Mouse (Mus musculus): ENCODE measurements around the gene Terf2. TPM values are rescaled to one million over a fixed set of nuclear protein-coding genes. Genes with fewer than 3 reads are reported as not detected.
A peak's percentile ranks its signal among the peaks of the same experiment; 100 is the strongest.

The Terf2 gene
- polyA plus RNA-seq (2015; fragmentation: Nextera tagmentation; extraction: Ambion mirVana): 14.8 and 16.4 TPM in 2 replicates

- peaks cover 11% of the 10 kb centered on the region; the same call in 1 of the 2 replicates for H3K4me1 ChIP-seq (replicated peaks)
- peak within 1 kb of the TSS; percentile 59 for H3K4me3 ChIP-seq (replicated peaks)
- WGBS: 3% methylated on average over 31 of the region's 39 CpGs
- no peaks in the 10 kb centered on the region for H3K27me3 ChIP-seq (replicated peaks)
- peak within 1 kb of the TSS; percentile 63 for H3K4me2 ChIP-seq (replicated peaks)
- H3K9ac ChIP-seq: peak within 1 kb of the TSS; percentile 86
- H3K27ac ChIP-seq: peak within 1 kb of the TSS; percentile 93
- no peaks in the 10 kb centered on the region for H3K36me3 ChIP-seq
- ATAC-seq: peak; percentile 97
- H3K9me3 ChIP-seq: no peaks in the 10 kb centered on the region
Observed at GRCm38 (mm10) chr8:107096366-107097036, at the start of gene Terf2. Gene Terf2, minus strand, starts transcription at chr8:107096547.

DNA sequence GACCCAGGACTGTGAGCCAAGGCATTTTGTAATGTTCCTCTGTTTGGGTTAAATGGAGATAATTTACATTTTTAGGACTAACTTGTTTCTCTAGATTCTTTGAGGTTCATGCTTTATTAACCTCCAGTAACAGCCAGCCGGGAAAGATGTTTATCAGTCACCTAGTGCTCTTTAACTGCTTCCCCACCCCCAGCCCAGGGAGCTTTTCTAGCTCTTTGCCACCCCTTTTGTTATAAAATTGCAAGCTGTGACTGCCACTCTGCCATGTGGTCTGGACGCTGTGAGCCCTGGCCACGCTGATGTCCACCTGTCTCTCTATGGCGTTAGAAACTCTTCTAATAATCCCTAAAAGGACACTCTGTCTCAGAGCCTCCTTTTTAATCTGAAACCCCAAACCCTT is 47.2 kb upstream of the Terf2 start:
- ATAC-seq: no peak
- Histone ChIP-seq H3K9me3 (no peaks in the 10 kb centered on the region), H3K27me3 (replicated peaks) (no peaks in the 10 kb centered on the region), H3K9ac (no peak overlapping the region), H3K27ac (no peak overlapping the region), H3K4me2 (replicated peaks) (no peak overlapping the region), H3K36me3 (no peaks in the 10 kb centered on the region), H3K4me3 (replicated peaks) (no peak overlapping the region), H3K4me1 (replicated peaks) (peaks cover 6% of the 10 kb centered on the region; the same call in 1 of the 2 replicates)
- WGBS: 41% methylated on average over 4 of the region's 4 CpGs

GRCm38 (mm10) chr8:107142539-107142938 is 46.2 kb upstream of the Terf2 start:
- no peak overlapping the region for H3K9ac ChIP-seq
- no peaks in the 10 kb centered on the region for H3K9me3 ChIP-seq
- WGBS: 58% methylated on average over 4 of the region's 4 CpGs
- H3K36me3 ChIP-seq: no peaks in the 10 kb centered on the region
- no peaks in the 10 kb centered on the region for H3K27me3 ChIP-seq (replicated peaks)
- ATAC-seq: peak; percentile 61
- H3K4me1 ChIP-seq (replicated peaks): peaks cover 6% of the 10 kb centered on the region; the same call in 1 of the 2 replicates
- H3K4me2 ChIP-seq (replicated peaks): no peak overlapping the region
- 0 out of 2 replicates have a peak overlapping the region, but pooled peaks have one; percentile 11 for H3K27ac ChIP-seq
- H3K4me3 ChIP-seq (replicated peaks): no peak overlapping the region

GRCm38 (mm10) chr8:107139704-107140470 is 43.5 kb upstream of the Terf2 start:
- Histone ChIP-seq H3K4me3 (replicated peaks) (no peak overlapping the region), H3K27me3 (replicated peaks) (no peaks in the 10 kb centered on the region), H3K27ac (peak overlapping the region; percentile 60), H3K36me3 (no peaks in the 10 kb centered on the region), H3K4me2 (replicated peaks) (no peak overlapping the region), H3K9ac (no peak overlapping the region), H3K9me3 (no peaks in the 10 kb centered on the region), H3K4me1 (replicated peaks) (peaks cover 8% of the 10 kb centered on the region; the same call in 1 of the 2 replicates)
- 50% methylated on average over 13 of the region's 13 CpGs for WGBS
- peak; percentile 83 for ATAC-seq

DNA sequence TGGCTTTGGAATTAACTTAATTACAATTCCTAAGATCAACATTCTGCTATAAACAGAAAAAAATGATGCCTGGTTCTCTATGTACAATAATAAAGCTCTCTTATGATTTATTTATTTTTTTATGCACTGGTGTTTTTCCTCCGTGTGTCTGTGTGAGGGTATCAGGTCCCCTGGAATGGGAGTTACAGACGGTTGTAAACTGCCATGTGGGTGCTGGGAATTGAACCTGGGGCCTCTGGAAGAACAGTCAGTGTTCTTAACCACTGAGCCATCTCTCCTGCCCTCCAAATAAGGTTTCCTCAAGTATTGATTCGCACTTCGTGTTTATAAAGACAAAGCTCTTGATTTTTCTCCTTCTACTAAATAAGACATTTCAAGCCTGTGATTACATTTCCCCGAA is 42.0 kb upstream of the Terf2 start:
- 80% methylated on average over 5 of the region's 5 CpGs for WGBS
- no peak overlapping the region for H3K27ac ChIP-seq
- no peak overlapping the region for H3K4me3 ChIP-seq (replicated peaks)
- no peaks in the 10 kb centered on the region for H3K36me3 ChIP-seq
- H3K9me3 ChIP-seq: no peaks in the 10 kb centered on the region
- no peak overlapping the region for H3K4me2 ChIP-seq (replicated peaks)
- H3K4me1 ChIP-seq (replicated peaks): peaks cover 14% of the 10 kb centered on the region
- no peak overlapping the region for H3K9ac ChIP-seq
- H3K27me3 ChIP-seq (replicated peaks): no peaks in the 10 kb centered on the region
- no peak for ATAC-seq

DNA sequence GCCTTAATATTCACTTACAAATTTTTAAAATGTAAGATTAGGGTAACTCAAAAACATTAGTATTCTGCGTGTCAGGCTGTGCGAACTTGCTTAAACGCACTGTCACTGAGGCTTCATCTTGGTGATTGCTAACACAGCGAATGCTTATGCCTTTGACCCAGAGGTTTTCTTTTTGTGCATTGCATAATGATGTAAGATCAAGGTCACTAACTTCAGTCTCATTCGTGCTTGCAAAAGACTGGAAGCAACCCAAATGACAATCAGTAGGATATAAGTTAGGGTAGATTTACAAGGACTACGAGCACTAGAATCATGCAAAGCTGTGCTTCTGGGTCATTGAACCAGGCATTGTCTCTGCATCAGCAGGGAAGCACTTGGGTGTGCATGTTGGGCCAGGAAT is 41.2 kb upstream of the Terf2 start:
- WGBS: 90% methylated on average over 6 of the region's 6 CpGs

DNA sequence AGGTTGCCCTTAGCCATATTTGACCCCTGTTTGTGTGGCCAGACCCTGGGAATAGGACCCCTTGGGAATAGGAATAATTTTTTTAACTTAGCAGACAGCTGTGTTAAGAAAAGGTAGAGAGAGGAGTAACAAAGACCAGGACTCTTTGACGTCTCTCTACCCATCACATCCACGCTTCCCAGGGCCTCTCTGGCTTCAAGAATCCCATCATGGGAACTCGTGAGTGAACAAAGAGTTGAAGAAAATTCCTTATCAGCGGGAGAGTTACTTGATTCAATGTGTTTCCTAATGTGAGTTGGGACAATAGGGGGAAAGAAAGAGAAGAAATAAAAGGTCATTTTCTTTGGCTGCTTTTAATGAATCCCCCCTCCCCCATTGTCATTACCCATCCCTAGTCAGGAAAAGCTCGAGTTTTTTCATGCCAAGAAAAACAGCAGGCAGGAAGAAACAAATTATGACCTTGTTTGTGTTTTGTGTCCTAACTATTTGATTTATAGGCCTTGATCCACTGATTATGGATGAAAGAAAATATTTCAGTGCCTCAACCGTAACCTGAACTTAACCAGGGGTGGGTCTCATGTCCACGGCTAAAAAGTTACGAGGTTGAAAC is 39.8 kb upstream of the Terf2 start:
- no peaks in the 10 kb centered on the region for H3K36me3 ChIP-seq
- no peak overlapping the region for H3K4me2 ChIP-seq (replicated peaks)
- no peak for ATAC-seq
- no peak overlapping the region for H3K4me3 ChIP-seq (replicated peaks)
- no peak overlapping the region for H3K9ac ChIP-seq
- no peaks in the 10 kb centered on the region for H3K9me3 ChIP-seq
- H3K27me3 ChIP-seq (replicated peaks): no peaks in the 10 kb centered on the region
- H3K4me1 ChIP-seq (replicated peaks): peaks cover 14% of the 10 kb centered on the region
- 57% methylated on average over 8 of the region's 8 CpGs for WGBS
- H3K27ac ChIP-seq: no peak overlapping the region

More for the DNA sequence above, 41.2 kb upstream of the Terf2 start:
- Histone ChIP-seq H3K27ac (no peak overlapping the region), H3K4me2 (replicated peaks) (no peak overlapping the region), H3K36me3 (no peaks in the 10 kb centered on the region), H3K9ac (no peak overlapping the region), H3K27me3 (replicated peaks) (no peaks in the 10 kb centered on the region), H3K4me3 (replicated peaks) (no peak overlapping the region), H3K9me3 (no peaks in the 10 kb centered on the region), H3K4me1 (replicated peaks) (peaks cover 14% of the 10 kb centered on the region)
- ATAC-seq: no peak

DNA sequence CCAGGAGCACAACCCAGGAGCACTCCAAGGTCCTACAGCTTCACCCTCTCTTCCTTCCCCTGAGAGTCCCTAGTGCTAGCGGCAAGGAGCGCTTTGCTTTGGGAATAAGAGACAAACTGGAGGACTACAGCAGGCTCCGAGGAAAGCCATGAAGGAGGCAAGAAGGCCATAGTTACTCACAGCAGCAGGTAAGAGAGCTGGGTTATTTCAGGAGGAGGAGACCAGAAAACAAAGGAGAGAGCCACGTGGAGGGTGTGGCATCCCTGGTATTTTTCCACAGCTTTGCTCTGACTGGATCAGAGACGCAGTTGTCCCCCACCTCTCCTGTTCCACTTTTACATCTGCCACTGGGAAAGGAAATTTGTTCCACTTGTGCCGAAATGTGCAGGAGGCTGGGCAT is 37.5 kb upstream of the Terf2 start:
- Histone ChIP-seq H3K9me3 (no peaks in the 10 kb centered on the region), H3K9ac (no peak overlapping the region), H3K4me3 (replicated peaks) (no peak overlapping the region), H3K36me3 (no peaks in the 10 kb centered on the region), H3K27me3 (replicated peaks) (no peaks in the 10 kb centered on the region), H3K4me2 (replicated peaks) (no peak overlapping the region), H3K27ac (no peak overlapping the region), H3K4me1 (replicated peaks) (peaks cover 8% of the 10 kb centered on the region)
- ATAC-seq: peak; percentile 59
- 57% methylated on average over 6 of the region's 6 CpGs for WGBS

DNA sequence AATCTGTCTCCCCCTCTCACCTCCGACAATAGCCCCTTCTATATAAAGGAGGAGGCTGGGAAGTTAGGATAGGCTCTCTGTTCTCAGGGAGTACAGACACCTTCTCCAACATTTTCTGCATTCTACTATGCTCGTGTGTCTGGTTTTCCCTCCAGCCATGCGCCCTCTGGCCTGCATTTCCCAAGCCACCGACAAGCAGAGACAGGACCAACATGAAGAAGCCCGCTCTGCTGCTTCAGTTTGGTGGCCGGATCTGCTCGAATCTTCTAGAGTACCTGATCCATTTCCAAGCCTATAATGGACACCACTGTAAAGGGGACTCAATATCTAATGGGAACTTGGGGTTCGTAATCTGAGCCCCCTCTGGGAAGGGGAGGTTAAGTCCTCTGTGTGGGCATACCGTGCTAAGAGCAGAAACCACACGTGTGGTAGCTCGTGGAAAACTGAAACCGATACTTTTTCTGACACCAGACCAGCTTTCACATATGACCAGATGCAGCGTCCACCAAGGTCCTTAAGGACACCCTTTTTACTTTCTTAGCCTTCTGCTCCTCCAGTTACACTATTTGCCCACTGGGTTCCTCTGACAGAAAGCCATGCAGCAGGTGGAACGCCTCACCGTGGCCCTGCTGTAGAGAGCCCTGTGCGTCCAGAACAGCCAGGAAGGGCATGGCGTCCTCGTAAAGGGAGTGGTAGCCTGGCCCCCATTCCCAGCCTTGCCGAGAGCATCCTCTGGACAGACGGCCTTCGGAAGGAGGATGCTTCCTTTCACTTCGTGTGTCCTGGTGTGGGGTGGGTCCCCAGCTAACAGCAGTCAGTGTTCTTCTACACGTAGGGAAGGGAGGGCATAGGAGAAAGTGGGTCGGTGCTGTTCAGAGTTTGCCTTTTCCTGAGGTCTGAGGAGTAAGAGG is 36.5 kb upstream of the Terf2 start:
- no peaks in the 10 kb centered on the region for H3K36me3 ChIP-seq
- H3K4me3 ChIP-seq (replicated peaks): no peak overlapping the region
- H3K27ac ChIP-seq: no peak overlapping the region
- H3K4me2 ChIP-seq (replicated peaks): no peak overlapping the region
- peaks cover 8% of the 10 kb centered on the region for H3K4me1 ChIP-seq (replicated peaks)
- ATAC-seq: no peak
- 76% methylated on average over 24 of the region's 24 CpGs for WGBS
- no peaks in the 10 kb centered on the region for H3K9me3 ChIP-seq
- no peak overlapping the region for H3K9ac ChIP-seq
- no peaks in the 10 kb centered on the region for H3K27me3 ChIP-seq (replicated peaks)

- Histone ChIP-seq H3K4me3 (replicated peaks) (no peak overlapping the region), H3K9ac (no peak overlapping the region), H3K36me3 (no peaks in the 10 kb centered on the region), H3K4me1 (replicated peaks) (peaks cover 6% of the 10 kb centered on the region), H3K27ac (no peak overlapping the region), H3K9me3 (no peaks in the 10 kb centered on the region), H3K27me3 (replicated peaks) (no peaks in the 10 kb centered on the region), H3K4me2 (replicated peaks) (no peak overlapping the region)
- ATAC-seq: no peak
- 84% methylated on average over 6 of the region's 6 CpGs for WGBS
Observed at GRCm38 (mm10) chr8:107130028-107130427, 33.7 kb upstream of the Terf2 start.

DNA sequence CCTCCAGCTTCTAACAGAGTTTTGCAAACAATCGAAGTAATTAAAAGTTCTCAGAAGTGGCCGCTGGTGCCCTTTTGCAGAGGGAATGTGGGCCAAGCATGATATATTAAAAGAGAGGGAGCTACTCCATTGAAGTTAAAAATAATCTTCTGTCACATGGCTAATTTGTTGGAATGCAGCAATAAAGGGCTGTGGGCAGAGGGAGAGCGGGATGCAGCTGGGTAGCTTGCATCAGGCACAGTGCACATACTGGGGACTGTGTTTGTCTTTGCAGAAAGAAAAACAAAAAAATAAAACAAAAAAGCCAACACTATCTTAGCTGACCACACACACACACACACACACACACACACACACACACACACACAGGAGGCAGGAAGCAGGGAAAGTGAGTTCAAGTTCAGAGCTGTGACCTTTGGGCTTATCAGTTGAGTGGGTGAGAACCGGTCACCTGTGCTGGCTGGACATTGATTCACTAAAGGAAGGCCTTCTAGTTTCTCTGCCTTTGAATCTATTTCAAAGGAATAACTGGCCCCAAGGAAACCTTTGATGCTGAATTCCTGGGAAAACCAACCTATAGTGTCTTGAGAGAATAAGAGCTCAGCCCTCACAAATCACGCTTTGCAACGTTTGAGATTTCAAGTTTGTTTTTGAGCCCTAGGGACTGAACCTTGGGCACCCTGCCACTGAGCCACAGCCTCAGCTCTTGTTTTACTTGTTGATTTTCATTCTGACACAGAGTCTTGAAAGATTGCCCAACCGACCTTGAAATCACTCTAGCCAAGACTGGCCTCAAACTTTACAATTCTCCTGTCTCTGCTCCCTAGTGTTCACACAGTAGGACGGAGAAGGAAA is 33.1 kb upstream of the Terf2 start:
- Histone ChIP-seq H3K4me3 (replicated peaks) (no peak overlapping the region), H3K27me3 (replicated peaks) (no peaks in the 10 kb centered on the region), H3K4me1 (replicated peaks) (peaks cover 6% of the 10 kb centered on the region), H3K9me3 (no peaks in the 10 kb centered on the region), H3K36me3 (no peaks in the 10 kb centered on the region), H3K4me2 (replicated peaks) (no peak overlapping the region), H3K27ac (no peak overlapping the region), H3K9ac (no peak overlapping the region)
- 49% methylated on average over 8 of the region's 8 CpGs for WGBS
- ATAC-seq: peak; percentile 52

Measured in intestine, embryonic 15.5 days (tissue).